Mouse (Mus musculus) left cerebral cortex, adult 2 months (tissue): Measurements from ENCODE around the gene Prom1. TPM values are rescaled to one million over a fixed set of nuclear protein-coding genes. Genes with fewer than 3 reads are reported as not detected.
"Not testable (repeated sequence)": the region's sequence is repeated elsewhere in the genome, so short reads cannot be mapped to it uniquely, and the experiment has no call there.

Experiments used
- DNase-seq, 2 experiments: peaks; one replicate each; pipeline ENCODE4 v3.0.0; 2021 to 2022; ENCODE audit warnings: low spot score in 2 of 2, mixed read lengths in 1 of 2; ENCODE audit errors: extremely low spot score in 1 of 2
- H3K27ac ChIP-seq: fragments of 200-600 bp; 2 replicates; pipeline ENCODE4 v1.8.1; 2022
- H3K4me3 ChIP-seq: fragments of 200-600 bp; 2 replicates; pipeline ENCODE4 v1.8.1; 2022
- CTCF ChIP-seq: fragments of 200-600 bp; IDR thresholded peaks from 2 replicates; pipeline ENCODE4 v1.8.1; 2022; ENCODE audit warnings: antibody characterized with exemption, mild to moderate bottlenecking, moderate library complexity
- intact Hi-C: fragments of 180-260 bp; cut with DNase I; formaldehyde crosslinking; loops from one replicate; pipeline ENCODE4 v1.15.1; 2025
- long read RNA-seq, 2 experiments: library from polyadenylated mRNA; stranded (forward); transcript quantifications; one replicate each; pipeline ENCODE4 v2.0.0; 2021; ENCODE audit warnings: borderline mapping rate in 2 of 2
- total RNA-seq, 2 experiments: library from RNA; stranded (reverse); gene quantifications; 2 replicates each; pipeline ENCODE4 v1.2.3; 2021

The Prom1 gene
- 10 to 100 TPM; 12.3 to 17.7 TPM for total RNA-seq
- long read RNA-seq, experiment 1, transcript Prom1-203 (27 exons, 3,664 nt), result major isoform, 13 of 20 reads
- long read RNA-seq, experiment 1, partial matches to known transcripts, result 2 of 20 reads
- long read RNA-seq, experiment 1, other reads (novel, unspliced or antisense), result 5 of 20 reads
- long read RNA-seq, experiment 2, transcript Prom1-203 (27 exons, 3,664 nt), result major isoform, 7 of 13 reads
- long read RNA-seq, experiment 2, partial matches to known transcripts, result 1 of 13 reads
- long read RNA-seq, experiment 2, other reads (novel, unspliced or antisense), result 5 of 13 reads

GRCm38 (mm10) chr5:44101231-44102110, at the start of gene Prom1:
TSS of gene Prom1 (minus strand) at chr5:44102032.
- DNase-seq, result peak in 1 of 2 experiments; percentile 9
- H3K4me3 ChIP-seq, result peak within 1 kb of the TSS; percentile 61
- peak within 1 kb of the TSS; percentile 32; the same call in 1 of the 2 replicates for H3K27ac ChIP-seq
- intact Hi-C loops, result no loop called here
- no peak for TF ChIP-seq CTCF

- peak in 1 of 2 experiments; percentile 22 for DNase-seq
- intact Hi-C loops, result no loop called here
- no peak; the same call in 1 of the 2 replicates for TF ChIP-seq CTCF
Measured at GRCm38 (mm10) chr5:44147732-44148131, 45.9 kb upstream of the Prom1 start.

GRCm38 (mm10) chr5:44146437-44147332, 44.9 kb upstream of the Prom1 start:
- Histone ChIP-seq H3K4me3 (no peak overlapping the region), H3K27ac (no peak overlapping the region)
- intact Hi-C loops, result no loop called here
- TF ChIP-seq CTCF, result no peak
- no peak for DNase-seq

More at GRCm38 (mm10) chr5:44147732-44148131, 45.9 kb upstream of the Prom1 start:
- H3K4me3 ChIP-seq, result no peak overlapping the region
- H3K27ac ChIP-seq, result no peak overlapping the region

DNA sequence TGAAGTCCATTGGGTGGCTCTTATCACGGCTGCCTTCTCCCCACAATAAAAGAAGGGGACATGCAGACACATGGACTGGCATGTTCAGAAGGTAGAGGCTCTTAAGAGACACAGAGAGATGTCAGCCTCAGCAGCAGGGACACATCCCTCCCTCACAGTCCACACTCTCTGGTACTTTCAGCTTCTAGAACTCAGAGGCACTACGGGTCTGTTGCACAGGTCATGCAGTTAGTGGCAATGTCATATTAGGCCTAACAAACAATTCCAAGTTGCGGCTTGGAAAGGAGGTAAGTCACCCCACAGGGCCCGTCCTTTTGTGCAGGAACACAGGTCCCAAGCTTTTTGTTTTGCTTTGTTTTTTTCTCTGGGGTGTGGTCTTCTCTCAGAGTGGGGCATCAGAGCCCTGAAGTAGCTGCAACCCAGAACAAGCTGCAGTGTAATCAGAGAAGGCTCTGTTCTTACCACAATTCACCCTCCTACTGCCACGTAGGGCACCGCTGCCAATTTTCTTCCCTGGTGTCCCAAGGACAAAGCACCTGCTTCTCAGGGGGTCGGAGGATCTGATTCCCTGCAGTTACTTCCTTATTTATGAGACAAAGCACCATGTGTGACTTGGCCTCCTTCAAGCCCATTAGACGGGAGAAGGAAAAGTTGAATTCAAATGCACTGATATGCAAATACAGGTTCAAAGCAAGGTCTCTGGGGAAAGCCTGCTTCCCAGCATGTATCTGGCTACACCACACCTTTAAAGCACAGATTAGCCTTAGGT, 41.8 kb upstream of the Prom1 start:
- no peak for TF ChIP-seq CTCF
- no peak overlapping the region for H3K27ac ChIP-seq
- H3K4me3 ChIP-seq, result no peak overlapping the region
- DNase-seq, result no peak
- intact Hi-C loops, result no loop called here

- H3K4me3 ChIP-seq, result no peak overlapping the region
- DNase-seq, result no peak
- intact Hi-C loops, result no loop called here
- TF ChIP-seq CTCF, result no peak
- H3K27ac ChIP-seq, result no peak overlapping the region
Measured at GRCm38 (mm10) chr5:44127487-44127886, 25.7 kb upstream of the Prom1 start.

DNA sequence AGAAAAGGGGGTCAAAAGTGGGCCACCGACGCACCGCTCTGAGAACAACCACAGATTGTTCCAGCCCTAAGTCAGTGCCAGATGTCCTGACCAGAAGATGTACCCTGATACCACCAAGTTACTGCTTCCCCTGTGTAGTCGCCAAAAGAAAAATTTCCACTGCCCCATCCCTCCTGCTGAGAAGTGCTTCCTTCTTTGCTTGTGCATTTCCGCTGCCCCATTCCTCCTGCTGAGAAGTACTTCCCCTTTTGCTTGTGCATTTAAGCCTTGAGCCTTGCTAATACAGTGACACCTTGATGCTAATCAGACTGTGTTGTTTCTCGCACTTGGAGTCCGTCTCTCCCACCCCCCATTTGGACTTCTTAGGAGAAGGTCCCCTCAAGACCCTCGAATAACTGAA, 24.7 kb upstream of the Prom1 start:
- intact Hi-C loops, H3K4me3 ChIP-seq, DNase-seq, H3K27ac ChIP-seq: not testable (repeated sequence)

- Histone ChIP-seq H3K4me3 (no peak overlapping the region), H3K27ac (no peak overlapping the region)
- no peak for TF ChIP-seq CTCF
- intact Hi-C loops, result no loop called here
- DNase-seq, result no peak
Measured at GRCm38 (mm10) chr5:44121390-44121789, 19.6 kb upstream of the Prom1 start.

GRCm38 (mm10) chr5:44113138-44113537, 11.3 kb upstream of the Prom1 start:
- no peak for DNase-seq
- H3K4me3 ChIP-seq, result no peak overlapping the region
- intact Hi-C loops, result no loop called here
- TF ChIP-seq CTCF, result no peak
- H3K27ac ChIP-seq, result no peak overlapping the region

- no peak overlapping the region for H3K4me3 ChIP-seq
- TF ChIP-seq CTCF, result no peak
- intact Hi-C loops, result no loop called here
Measured at GRCm38 (mm10) chr5:44109121-44109520, 7.3 kb upstream of the Prom1 start.

GRCm38 (mm10) chr5:44108125-44108524, 6.3 kb upstream of the Prom1 start:
- TF ChIP-seq CTCF, result no peak
- intact Hi-C loops, result no loop called here
- Histone ChIP-seq H3K27ac (no peak overlapping the region), H3K4me3 (no peak overlapping the region)
- DNase-seq, result no peak

More at GRCm38 (mm10) chr5:44109121-44109520, 7.3 kb upstream of the Prom1 start:
- DNase-seq, result no peak
- H3K27ac ChIP-seq, result no peak overlapping the region

DNA sequence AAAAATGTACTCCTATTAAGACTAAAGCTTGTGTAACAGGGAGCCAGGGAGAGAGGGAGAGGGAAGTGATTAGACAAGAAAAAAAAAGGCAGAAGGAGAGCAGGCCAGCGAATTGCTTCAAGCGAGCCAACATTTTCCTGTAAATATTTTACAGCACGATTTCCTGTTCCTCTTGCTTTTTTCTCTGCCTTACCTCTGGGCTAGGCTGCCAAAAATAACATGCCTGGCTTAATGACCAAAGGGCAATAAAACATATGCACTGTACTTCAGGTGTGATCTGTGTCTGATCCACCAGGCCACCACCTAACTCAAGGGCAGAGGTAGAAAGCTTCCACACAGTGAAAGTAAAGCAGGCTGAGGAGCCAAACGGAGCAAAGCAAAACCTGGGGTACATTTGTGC, 3.4 kb upstream of the Prom1 start:
- no peak overlapping the region for H3K4me3 ChIP-seq
- no peak overlapping the region for H3K27ac ChIP-seq
- DNase-seq, result no peak
- intact Hi-C loops, result no loop called here
- TF ChIP-seq CTCF, result no peak
